Comparison of ENCODE assay signal across 20 mouse cellular contexts in genomic region chr4:28646154-28646553, GRCm38 (mm10).
"Had no signal": no experiment of that assay in that cellular context is flagged by ENCODE, and none has a peak within 500 bp of the region (broad histone marks: within the 10 kb centered on the region; RNA-seq: fewer than 3 reads in every experiment).

No protein-coding gene starts in this region.

- H3K27ac ChIP-seq: lung, embryonic 15.5 days; macrophage; midbrain, embryonic 13.5 days; midbrain, embryonic 15.5 days; neural tube, embryonic 12.5 days had no signal

- H3K36me3 ChIP-seq: lung, embryonic 15.5 days; midbrain, embryonic 13.5 days; midbrain, embryonic 15.5 days; neural tube, embryonic 12.5 days had no signal

- H3K4me3 ChIP-seq: lung, embryonic 15.5 days; megakaryocyte, embryonic 14.5 days; midbrain, embryonic 13.5 days; midbrain, embryonic 15.5 days; neural tube, embryonic 12.5 days had no signal

- DNase-seq: liver, postnatal 0 days; lung, adult 2 months; lung, postnatal 14 days; lung, postnatal 36 days; retina, postnatal 1 day; right cerebral cortex, adult 18-20 months; right cerebral cortex, postnatal 25 days; right cerebral cortex, postnatal 4 days; spleen, adult 18-20 months; thymus, adult 18-20 months; thymus, postnatal 14 days; thymus, postnatal 36 days had no signal

- H3K4me1 ChIP-seq: lung, embryonic 15.5 days; megakaryocyte, embryonic 14.5 days; midbrain, embryonic 13.5 days; midbrain, embryonic 15.5 days; neural tube, embryonic 12.5 days had no signal

- H3K27me3 ChIP-seq: lung, embryonic 15.5 days; megakaryocyte, embryonic 14.5 days; midbrain, embryonic 13.5 days; midbrain, embryonic 15.5 days; neural tube, embryonic 12.5 days had no signal

- ATAC-seq: liver, postnatal 0 days; lung, postnatal 0 days; midbrain, embryonic 13.5 days; midbrain, embryonic 15.5 days had no signal

- H3K9ac ChIP-seq: liver, postnatal 0 days; lung, embryonic 15.5 days; midbrain, embryonic 13.5 days; midbrain, embryonic 15.5 days; neural tube, embryonic 12.5 days had no signal

- H3K9me3 ChIP-seq: lung, embryonic 15.5 days; midbrain, embryonic 13.5 days; midbrain, embryonic 15.5 days; neural tube, embryonic 12.5 days had no signal

- H3K4me2 ChIP-seq: lung, embryonic 15.5 days; midbrain, embryonic 11.5 days; midbrain, embryonic 13.5 days; midbrain, embryonic 15.5 days; neural tube, embryonic 12.5 days had no signal
